Mouse (Mus musculus) naive thymus-derived CD4-positive, alpha-beta T cell, adult 5 months (primary cell): ENCODE measurements around the gene Galnt5. TPM values are rescaled to one million over a fixed set of nuclear protein-coding genes. Genes with fewer than 3 reads are reported as not detected.

Source experiments
- polyA plus RNA-seq: library from polyadenylated mRNA; unstranded; fragments of 100-300 nt; shearing (Covaris generic); gene quantifications from one replicate; pipeline ENCODE4 v1.2.1, GENCODE M21; 2017

The Galnt5 gene
- polyA plus RNA-seq = not detected

DNA sequence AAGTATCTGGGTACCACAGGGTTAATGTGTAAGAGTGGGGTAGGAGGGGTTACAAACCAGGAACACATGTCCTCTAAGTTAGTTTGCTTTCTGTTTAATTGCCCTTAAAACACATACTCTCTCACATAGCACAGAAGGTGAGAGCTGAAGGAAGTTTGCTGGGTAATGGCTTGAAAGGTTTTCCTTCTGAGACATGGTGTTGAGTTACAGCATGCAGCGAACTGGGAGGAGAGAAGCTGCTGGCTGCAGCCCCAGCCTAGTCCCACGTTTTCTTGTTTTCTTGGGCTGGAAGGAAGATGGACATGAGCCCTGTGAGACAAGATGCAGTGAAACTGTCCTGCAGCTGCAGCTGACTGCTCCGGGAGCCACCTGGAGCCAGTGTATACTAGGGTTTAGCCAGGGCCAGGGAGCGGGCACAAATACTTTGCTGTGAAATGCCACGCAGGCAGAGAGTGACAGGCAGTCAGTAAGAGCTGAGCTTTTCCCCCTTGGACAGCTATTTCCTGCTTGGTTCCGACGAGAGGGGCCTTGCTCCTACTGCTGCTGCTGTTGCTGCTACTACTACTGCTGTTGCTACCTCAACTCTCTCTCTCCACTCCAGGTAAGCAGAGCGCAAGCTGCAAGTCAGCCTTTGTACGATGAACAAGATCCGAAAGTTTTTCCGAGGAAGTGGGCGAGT lies at the start of gene Galnt5:
Gene Galnt5 (plus strand): TSS at position 133 of the 679 bp plus-strand sequence.

DNA sequence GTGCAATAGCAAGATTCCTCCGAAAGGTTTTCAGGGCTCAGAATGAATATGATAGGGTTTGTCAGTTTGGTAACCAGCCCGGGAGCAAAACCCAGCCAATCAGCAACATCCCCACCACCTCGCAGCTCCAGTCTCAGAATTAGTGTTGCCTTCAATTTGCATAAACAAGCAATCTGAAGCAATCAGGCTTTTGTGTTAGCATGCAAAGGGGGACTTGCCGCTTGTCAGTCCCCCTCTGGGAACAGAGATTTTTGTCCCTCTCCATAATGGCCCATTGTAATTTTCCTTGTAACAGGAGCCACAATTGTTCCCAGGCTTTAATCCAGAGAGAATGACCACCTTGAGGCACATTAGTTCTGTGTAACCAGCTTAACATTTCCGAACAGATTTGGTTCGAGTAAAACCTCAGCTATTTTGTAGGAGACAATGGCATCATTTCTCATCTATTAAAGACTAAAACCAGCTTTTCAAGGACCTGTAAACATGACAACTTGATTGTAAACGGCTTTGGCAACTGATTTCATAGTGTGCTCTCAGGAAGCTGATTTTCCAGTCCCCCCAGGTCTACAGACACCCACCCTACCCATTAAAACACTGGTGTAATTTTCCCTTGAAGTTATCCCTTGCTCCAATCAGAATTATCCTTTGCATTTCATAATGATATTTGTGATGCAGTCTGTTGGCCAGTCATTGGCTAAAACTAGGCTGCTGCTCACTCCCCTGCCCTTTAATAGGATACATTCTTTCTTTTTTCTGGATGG lies 55.3 kb downstream of the Galnt5 start, which contains the start of gene Ermn:
Gene Ermn (minus strand): TSS at position 44 of the 761 bp plus-strand sequence.

Other genes starting within 250 kb of the Galnt5 start
- not detected for gene Ermn, start 55.0 kb downstream of the Galnt5 start, polyA plus RNA-seq
- 1,445 TPM for gene Cytip, start 197.6 kb downstream of the Galnt5 start, polyA plus RNA-seq